Mouse (Mus musculus) megakaryocyte, embryonic 14.5 days (primary cell): Measurements from ENCODE around the gene Trp73.

Experiments
- FLI1 ChIP-seq: IDR thresholded peaks from 2 replicates; pipeline ENCODE4 v1.6.1; 2012; ENCODE audit warnings: low read length, inconsistent platforms, mixed read lengths
- GATA1 ChIP-seq: IDR thresholded peaks from 3 replicates; pipeline ENCODE4 v1.6.1; 2012; ENCODE audit warnings: mixed read lengths, low read length, inconsistent platforms, borderline replicate concordance

- TF ChIP-seq GATA1 (no peak), FLI1 (no peak)
These were observed 23.3 kb upstream of the Trp73 start for GRCm38 (mm10) chr4:154163296-154163695.
